Mouse (Mus musculus) NIH3T3 (cell line): ENCODE measurements at regions not wholly inside any gene's neighbourhood (a gene's known extent, or its start where the extent isn't known, plus 50 kb on each side); places are given as distances from the start of the nearest gene placed in this dataset.

Source experiments
- DNase-seq: peaks from one replicate; pipeline ENCODE4 v3.0.0-alpha.2; 2012; ENCODE audit warnings: low read depth

DNA sequence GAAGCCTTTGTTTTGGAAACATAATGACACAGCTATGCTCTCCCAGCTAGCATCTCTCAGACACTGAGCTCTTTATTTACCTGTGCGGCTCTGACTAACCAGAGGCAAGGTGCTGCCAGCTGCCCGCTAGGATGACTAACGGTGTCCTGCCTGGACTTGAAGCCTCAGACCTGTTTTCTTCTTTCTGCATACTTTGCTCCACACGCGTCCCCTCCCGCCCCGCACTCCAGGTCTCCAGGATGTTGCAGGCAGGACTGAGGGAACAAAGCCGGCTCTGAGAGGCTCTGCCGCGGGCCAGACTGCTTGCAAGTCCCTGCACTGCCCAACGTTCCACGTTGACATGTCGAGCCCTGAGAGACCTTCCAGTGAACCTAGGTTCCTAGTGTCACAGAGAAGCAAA is 106.2 kb upstream of the Efcab1 start:
- no peak for DNase-seq

DNA sequence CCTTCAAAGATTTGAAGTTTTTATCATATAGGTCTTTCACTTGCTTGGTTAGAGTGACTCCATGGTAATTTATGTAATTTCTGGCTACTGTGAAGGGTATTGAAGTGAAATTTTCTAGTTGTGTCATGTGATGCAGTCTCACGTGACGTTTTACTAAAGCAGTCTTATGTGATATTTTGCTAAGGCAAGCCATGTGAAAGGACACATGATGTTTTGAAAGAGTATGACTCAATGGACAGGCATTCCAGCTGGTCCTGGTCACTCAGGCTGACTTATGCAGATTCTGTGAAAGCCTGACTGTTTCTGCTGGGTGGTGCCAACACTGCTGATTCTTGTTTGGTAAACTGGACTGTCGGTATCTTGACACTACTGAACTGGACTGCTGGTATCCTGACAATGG is 79.4 kb upstream of the Efcab1 start:
- DNase-seq = peak; percentile 76

DNA sequence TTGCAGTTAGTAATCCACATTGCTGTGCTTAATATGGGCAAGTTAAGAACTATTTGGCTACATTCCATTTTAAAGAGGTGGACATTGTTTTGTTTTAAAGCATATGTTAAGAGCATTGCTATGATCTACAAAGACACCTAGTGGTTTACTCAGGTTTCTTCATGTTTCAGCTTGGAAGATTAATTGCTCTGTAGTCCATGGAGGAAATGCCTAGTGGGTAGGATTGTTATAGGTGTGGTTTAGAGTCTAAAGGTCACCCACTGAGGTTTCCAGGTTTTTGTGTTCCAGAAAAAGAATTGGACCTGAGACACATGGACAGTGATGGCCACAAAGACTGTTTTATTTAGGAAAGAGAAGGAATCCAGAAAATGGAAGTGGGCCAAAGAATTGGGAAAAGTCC is 65.6 kb upstream of the Efcab1 start:
- no peak for DNase-seq
